Mouse (Mus musculus) midbrain, embryonic 13.5 days (tissue): ENCODE data around the gene Nadk. TPM values are rescaled to one million over a fixed set of nuclear protein-coding genes. Genes with fewer than 3 reads are reported as not detected.
A peak's percentile ranks its signal among the peaks of the same experiment; 100 is the strongest.

Source experiments
- ATAC-seq: fragments of 200-750 bp; cut with Nextera tagmentation; 2 replicates; pipeline ENCODE4 v1.8.0; 2017; ENCODE audit warnings: mild to moderate bottlenecking, moderate TSS enrichment, moderate library complexity
- H3K27ac ChIP-seq: fragments of 300-500 bp; sonication (generic); 2 replicates; pipeline ENCODE4 v1.5.1; 2015; ENCODE audit warnings: inconsistent platforms, mild to moderate bottlenecking, moderate library complexity
- H3K27me3 ChIP-seq: fragments of 300-500 bp; sonication (generic); 2 replicates; pipeline ENCODE4 v1.6.1; 2015; ENCODE audit warnings: mild to moderate bottlenecking, inconsistent platforms
- H3K36me3 ChIP-seq: fragments of 300-500 bp; sonication (generic); 2 replicates; pipeline ENCODE4 v1.6.1; 2015; ENCODE audit warnings: mild to moderate bottlenecking, inconsistent platforms
- H3K4me1 ChIP-seq: fragments of 300-500 bp; sonication (generic); replicated peaks from 2 replicates; pipeline ENCODE4 v1.6.1; 2015; ENCODE audit warnings: inconsistent platforms
- H3K4me2 ChIP-seq: fragments of 300-500 bp; sonication (generic); replicated peaks from 2 replicates; pipeline ENCODE4 v1.6.1; 2015; ENCODE audit warnings: moderate library complexity, mild to moderate bottlenecking, inconsistent platforms
- H3K4me3 ChIP-seq: fragments of 300-500 bp; sonication (generic); replicated peaks from 2 replicates; pipeline ENCODE4 v1.5.1; 2015; ENCODE audit warnings: mild to moderate bottlenecking, inconsistent platforms
- H3K9ac ChIP-seq: fragments of 300-500 bp; sonication (generic); replicated peaks from 2 replicates; pipeline ENCODE4 v1.6.1; 2015; ENCODE audit warnings: mild to moderate bottlenecking, inconsistent platforms
- H3K9me3 ChIP-seq: fragments of 300-500 bp; sonication (generic); 2 replicates; pipeline ENCODE4 v1.6.1; 2016; ENCODE audit warnings: mild to moderate bottlenecking, inconsistent platforms
- WGBS: fragments of 180-500 bp; shearing (Covaris S2); methylation state at CpG from one replicate; pipeline ENCODE4 v1.1.7; 2015; 5-methylcytosine and 5-hydroxymethylcytosine counted together
- polyA plus RNA-seq: library from polyadenylated mRNA; unstranded; fragments of >200 nt; fragmentation: Nextera tagmentation; extraction: Ambion mirVana; gene quantifications from 2 replicates; pipeline ENCODE4 v1.2.1, GENCODE M21; 2015

Nadk gene
- polyA plus RNA-seq = 78.0 and 85.5 TPM in 2 replicates

- peak within 1 kb of the TSS; percentile 50 for H3K9ac ChIP-seq
- peak within 1 kb of the TSS; percentile 72 for H3K4me2 ChIP-seq
- no peak for ATAC-seq
- H3K4me1 ChIP-seq = peaks cover 39% of the 10 kb centered on the region
- WGBS = 73% methylated on average over 7 of the region's 7 CpGs
- peaks cover 45% of the 10 kb centered on the region for H3K36me3 ChIP-seq
- H3K27ac ChIP-seq = peak within 1 kb of the TSS; percentile 94
- no peaks in the 10 kb centered on the region for H3K27me3 ChIP-seq
- peak within 1 kb of the TSS; percentile 84 for H3K4me3 ChIP-seq
- no peaks in the 10 kb centered on the region for H3K9me3 ChIP-seq
Observed at GRCm38 (mm10) chr4:155561661-155562442, at the start of gene Nadk. TSS of gene Nadk (plus strand) at chr4:155562378.

GRCm38 (mm10) chr4:155514810-155515209 is 47.4 kb upstream of the Nadk start:
- no peak overlapping the region for H3K9ac ChIP-seq
- no peak overlapping the region for H3K4me3 ChIP-seq
- H3K9me3 ChIP-seq = no peaks in the 10 kb centered on the region
- no peaks in the 10 kb centered on the region for H3K36me3 ChIP-seq
- H3K4me1 ChIP-seq = 0 out of 2 replicates have a peak, but pooled peaks cover 3% of the 10 kb centered on the region
- H3K27me3 ChIP-seq = no peaks in the 10 kb centered on the region
- H3K4me2 ChIP-seq = no peak overlapping the region
- 76% methylated on average over 2 of the region's 2 CpGs for WGBS
- H3K27ac ChIP-seq = no peak overlapping the region
- no peak for ATAC-seq

GRCm38 (mm10) chr4:155517948-155518517 is 44.1 kb upstream of the Nadk start:
- Histone ChIP-seq H3K36me3 (peaks cover 8% of the 10 kb centered on the region; the same call in 1 of the 2 replicates), H3K4me2 (no peak overlapping the region), H3K4me3 (no peak overlapping the region), H3K27ac (no peak overlapping the region), H3K9ac (no peak overlapping the region), H3K27me3 (no peaks in the 10 kb centered on the region), H3K9me3 (no peaks in the 10 kb centered on the region), H3K4me1 (no peaks in the 10 kb centered on the region)
- 88% methylated on average over 7 of the region's 7 CpGs for whole genome bisulfite sequencing
- no peak for ATAC-seq

- H3K4me3 ChIP-seq = no peak overlapping the region
- no peaks in the 10 kb centered on the region for H3K9me3 ChIP-seq
- H3K36me3 ChIP-seq = peaks cover 13% of the 10 kb centered on the region
- H3K4me2 ChIP-seq = no peak overlapping the region
- ATAC-seq = no peak
- H3K27ac ChIP-seq = no peak overlapping the region
- H3K27me3 ChIP-seq = no peaks in the 10 kb centered on the region
- no peak overlapping the region for H3K9ac ChIP-seq
- H3K4me1 ChIP-seq = no peaks in the 10 kb centered on the region
- 84% methylated on average over 7 of the region's 7 CpGs for WGBS
Observed at GRCm38 (mm10) chr4:155522327-155522726, 39.9 kb upstream of the Nadk start.

GRCm38 (mm10) chr4:155525751-155526150 is 36.4 kb upstream of the Nadk start:
- no peak overlapping the region for H3K4me2 ChIP-seq
- no peak overlapping the region for H3K4me3 ChIP-seq
- no peak for ATAC-seq
- no peak overlapping the region for H3K27ac ChIP-seq
- no peak overlapping the region for H3K9ac ChIP-seq
- H3K9me3 ChIP-seq = no peaks in the 10 kb centered on the region
- H3K27me3 ChIP-seq = no peaks in the 10 kb centered on the region
- peaks cover 44% of the 10 kb centered on the region for H3K36me3 ChIP-seq
- 90% methylated on average over 5 of the region's 5 CpGs for WGBS
- no peaks in the 10 kb centered on the region for H3K4me1 ChIP-seq

- Histone ChIP-seq H3K4me3 (no peak overlapping the region), H3K4me1 (no peaks in the 10 kb centered on the region), H3K4me2 (no peak overlapping the region), H3K27me3 (no peaks in the 10 kb centered on the region), H3K9me3 (no peaks in the 10 kb centered on the region), H3K36me3 (peaks cover 58% of the 10 kb centered on the region), H3K9ac (no peak overlapping the region), H3K27ac (no peak overlapping the region)
- 88% methylated on average over 3 of the region's 3 CpGs for WGBS
- no peak for ATAC-seq
Observed at GRCm38 (mm10) chr4:155529294-155529693, 32.9 kb upstream of the Nadk start.

- H3K9ac ChIP-seq = no peak overlapping the region
- peaks cover 71% of the 10 kb centered on the region for H3K36me3 ChIP-seq
- WGBS = 89% methylated on average over 7 of the region's 7 CpGs
- H3K4me1 ChIP-seq = no peaks in the 10 kb centered on the region
- H3K4me2 ChIP-seq = no peak overlapping the region
- no peak overlapping the region for H3K4me3 ChIP-seq
- no peak for ATAC-seq
- no peak overlapping the region for H3K27ac ChIP-seq
- no peaks in the 10 kb centered on the region for H3K27me3 ChIP-seq
- H3K9me3 ChIP-seq = no peaks in the 10 kb centered on the region
Observed at GRCm38 (mm10) chr4:155549993-155550392, 12.2 kb upstream of the Nadk start.

GRCm38 (mm10) chr4:155550446-155550845 is 11.7 kb upstream of the Nadk start:
- 85% methylated on average over 2 of the region's 2 CpGs for WGBS
- H3K4me3 ChIP-seq = no peak overlapping the region
- no peaks in the 10 kb centered on the region for H3K4me1 ChIP-seq
- ATAC-seq = no peak
- peaks cover 71% of the 10 kb centered on the region for H3K36me3 ChIP-seq
- H3K9me3 ChIP-seq = no peaks in the 10 kb centered on the region
- H3K27me3 ChIP-seq = no peaks in the 10 kb centered on the region
- no peak overlapping the region for H3K27ac ChIP-seq
- H3K4me2 ChIP-seq = no peak overlapping the region
- H3K9ac ChIP-seq = no peak overlapping the region

GRCm38 (mm10) chr4:155551073-155551472 is 11.1 kb upstream of the Nadk start:
- H3K27ac ChIP-seq = no peak overlapping the region
- H3K4me3 ChIP-seq = no peak overlapping the region
- 92% methylated on average over 4 of the region's 4 CpGs for WGBS
- H3K36me3 ChIP-seq = peaks cover 72% of the 10 kb centered on the region
- H3K4me2 ChIP-seq = no peak overlapping the region
- H3K27me3 ChIP-seq = no peaks in the 10 kb centered on the region
- H3K4me1 ChIP-seq = no peaks in the 10 kb centered on the region
- H3K9me3 ChIP-seq = no peaks in the 10 kb centered on the region
- no peak for ATAC-seq
- no peak overlapping the region for H3K9ac ChIP-seq

GRCm38 (mm10) chr4:155552917-155553532 is 9.2 kb upstream of the Nadk start:
- Histone ChIP-seq H3K27ac (no peak overlapping the region), H3K4me2 (no peak overlapping the region), H3K4me3 (no peak overlapping the region), H3K36me3 (peaks cover 85% of the 10 kb centered on the region), H3K27me3 (no peaks in the 10 kb centered on the region), H3K9me3 (no peaks in the 10 kb centered on the region), H3K4me1 (no peaks in the 10 kb centered on the region), H3K9ac (no peak overlapping the region)
- ATAC-seq = no peak
- WGBS = 92% methylated on average over 6 of the region's 6 CpGs

GRCm38 (mm10) chr4:155554880-155555279 is 7.3 kb upstream of the Nadk start:
- no peaks in the 10 kb centered on the region for H3K27me3 ChIP-seq
- peaks cover 95% of the 10 kb centered on the region for H3K36me3 ChIP-seq
- 87% methylated on average over 4 of the region's 4 CpGs for WGBS

GRCm38 (mm10) chr4:155555464-155555863 is 6.7 kb upstream of the Nadk start:
- 59% methylated on average over 1 of the region's 1 CpGs for WGBS
- Histone ChIP-seq H3K27me3 (no peaks in the 10 kb centered on the region), H3K4me1 (no peaks in the 10 kb centered on the region), H3K9me3 (no peaks in the 10 kb centered on the region), H3K4me3 (no peak overlapping the region), H3K9ac (no peak overlapping the region), H3K36me3 (peaks cover 95% of the 10 kb centered on the region), H3K4me2 (no peak overlapping the region), H3K27ac (no peak overlapping the region)
- no peak for ATAC-seq

More at GRCm38 (mm10) chr4:155554880-155555279, 7.3 kb upstream of the Nadk start:
- Histone ChIP-seq H3K9ac (no peak overlapping the region), H3K27ac (no peak overlapping the region), H3K9me3 (no peaks in the 10 kb centered on the region), H3K4me3 (no peak overlapping the region), H3K4me2 (no peak overlapping the region), H3K4me1 (no peaks in the 10 kb centered on the region)
- ATAC-seq = no peak
